Mouse (Mus musculus) G1E (cell line): ENCODE data around the gene Mynn.
"Not testable (repeated sequence)": the region's sequence is repeated elsewhere in the genome, so short reads cannot be mapped to it uniquely, and the experiment has no call there.

Experiments used
- CTCF ChIP-seq: IDR thresholded peaks from 2 replicates; pipeline ENCODE4 v1.5.1; 2012; ENCODE audit warnings: low read depth, low read length, inconsistent platforms, mixed read lengths
- GATA2 ChIP-seq: IDR thresholded peaks from 2 replicates; pipeline ENCODE4 v1.6.1; 2012; ENCODE audit warnings: low read depth, low read length, inconsistent platforms, borderline replicate concordance
- POLR2AphosphoS5 ChIP-seq: IDR thresholded peaks from 2 replicates; pipeline ENCODE4 v1.6.1; 2012; ENCODE audit warnings: low read depth, low read length, inconsistent platforms; ENCODE audit not compliant: insufficient replicate concordance

GRCm38 (mm10) chr3:30566333-30566732 lies 35.5 kb upstream of the Mynn start:
- not testable (repeated sequence) for TF ChIP-seq CTCF, GATA2, POLR2AphosphoS5
